Mouse (Mus musculus): ENCODE measurements at regions not wholly inside any gene's neighbourhood (a gene's known extent, or its start where the extent isn't known, plus 50 kb on each side); places are given as distances from the start of the nearest gene placed in this dataset.
A peak's percentile ranks its signal among the peaks of the same experiment; 100 is the strongest.

- no peak for DNase-seq (ENCODE audit: low spot score)
These were observed 74.8 kb upstream of the Slc25a13 start for GRCm38 (mm10) chr6:6291781-6292180.

- no peak for DNase-seq (ENCODE audit: low spot score)
These were observed 73.5 kb upstream of the Slc25a13 start for GRCm38 (mm10) chr6:6290427-6290826.

GRCm38 (mm10) chr6:6289806-6290205, 72.8 kb upstream of the Slc25a13 start:
- peak; percentile 34 for DNase-seq (ENCODE audit: low spot score)

- DNase-seq (ENCODE audit: low spot score): no peak
These were observed 64.0 kb upstream of the Slc25a13 start for GRCm38 (mm10) chr6:6280812-6281568.

GRCm38 (mm10) chr6:6279646-6280045, 62.7 kb upstream of the Slc25a13 start:
- no peak for DNase-seq (ENCODE audit: low spot score)

GRCm38 (mm10) chr6:6270545-6270944, 53.6 kb upstream of the Slc25a13 start:
- DNase-seq (ENCODE audit: low spot score): no peak
